Mouse (Mus musculus): ENCODE data around the gene Olfr312. TPM values are rescaled to one million over a fixed set of nuclear protein-coding genes. Genes with fewer than 3 reads are reported as not detected.
A peak's percentile ranks its signal among the peaks of the same experiment; 100 is the strongest.
"Not testable (repeated sequence)": the region's sequence is repeated elsewhere in the genome, so short reads cannot be mapped to it uniquely, and the experiment has no call there.

The Olfr312 gene
- not detected for total RNA-seq (2021)
- long read RNA-seq, experiment 1 = 0 reads
- long read RNA-seq, experiment 2 = 0 reads

DNA sequence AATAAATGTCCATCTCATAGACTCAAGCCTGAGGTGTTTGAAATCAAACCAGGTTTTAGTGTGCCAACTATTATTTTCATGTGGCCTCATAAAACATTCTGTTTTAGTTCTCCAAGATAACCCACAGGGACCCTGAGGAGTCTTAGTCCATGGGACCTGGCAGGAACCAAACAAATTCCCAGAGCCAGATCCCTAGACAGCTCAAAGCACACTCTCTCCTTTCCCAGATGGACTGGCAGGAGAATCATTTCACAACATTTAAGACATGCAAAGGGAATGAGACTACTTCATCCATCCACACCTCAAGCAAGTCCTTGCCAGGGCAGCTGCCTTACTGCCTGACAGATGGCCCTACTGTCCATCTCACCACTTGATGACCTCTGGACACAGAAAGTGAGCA is at the start of gene Olfr312:
Gene Olfr312 (plus strand): TSS at position 301 of the 400 bp plus-strand sequence.
- DNase-seq (ENCODE audit: low spot score in 2 of 2) = not testable (repeated sequence)

DNA sequence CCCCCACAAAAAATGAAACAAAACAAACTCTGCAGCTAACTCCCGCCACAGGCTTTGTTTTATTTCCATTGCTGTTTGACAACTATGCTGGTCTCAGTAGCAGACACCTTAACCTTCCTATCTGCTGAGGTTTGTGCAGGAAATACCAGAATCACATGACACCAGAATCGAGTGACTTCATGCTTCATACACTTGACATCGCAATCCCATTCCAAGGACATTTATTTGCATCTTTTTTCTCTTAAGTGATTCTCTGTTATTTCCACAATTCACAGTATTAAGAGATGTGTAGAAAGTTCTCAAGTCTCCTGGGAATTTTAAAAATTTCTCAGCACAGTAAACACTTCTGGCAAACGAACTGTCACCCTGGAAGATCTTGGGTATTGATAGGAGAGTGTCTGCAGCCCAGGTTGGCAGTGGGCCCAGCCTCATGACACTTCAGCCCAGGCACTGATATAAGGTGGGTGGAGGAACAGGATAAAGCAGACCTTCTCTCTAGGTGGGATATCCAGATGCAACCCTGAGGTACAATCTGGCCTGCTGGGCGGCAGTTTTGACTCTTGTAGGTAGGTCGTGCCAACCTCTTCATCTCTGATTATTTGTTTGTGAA is 46.5 kb upstream of the Olfr312 start, which contains the start of gene Olfr314:
Gene Olfr314 (plus strand): TSS at position 473 of the 610 bp plus-strand sequence.
- no peak for DNase-seq (ENCODE audit: low spot score in 2 of 2)

GRCm38 (mm10) chr11:58784182-58784581 is 44.9 kb upstream of the Olfr312 start:
- no peak for DNase-seq (ENCODE audit: low spot score in 2 of 2)

DNA sequence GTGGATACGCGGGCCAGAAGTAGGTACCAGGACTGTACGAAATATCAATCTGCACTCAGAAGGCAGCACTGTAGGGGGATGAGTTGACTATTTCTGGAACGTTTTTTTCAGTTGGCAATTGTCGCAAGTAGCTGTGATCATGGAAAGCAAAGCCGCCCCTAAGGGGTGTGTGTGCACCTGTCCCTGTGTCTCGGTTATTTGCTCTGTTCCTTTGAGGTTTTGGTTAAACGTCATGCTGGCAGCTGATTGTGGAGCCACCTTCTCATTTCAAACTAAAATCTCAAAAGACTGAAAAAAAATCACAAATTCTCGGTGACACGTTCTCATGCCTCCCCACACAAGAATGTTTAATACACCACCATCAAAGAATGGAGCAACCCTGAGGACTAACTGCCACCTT is 41.4 kb upstream of the Olfr312 start:
- DNase-seq (ENCODE audit: low spot score in 2 of 2) = no peak

DNA sequence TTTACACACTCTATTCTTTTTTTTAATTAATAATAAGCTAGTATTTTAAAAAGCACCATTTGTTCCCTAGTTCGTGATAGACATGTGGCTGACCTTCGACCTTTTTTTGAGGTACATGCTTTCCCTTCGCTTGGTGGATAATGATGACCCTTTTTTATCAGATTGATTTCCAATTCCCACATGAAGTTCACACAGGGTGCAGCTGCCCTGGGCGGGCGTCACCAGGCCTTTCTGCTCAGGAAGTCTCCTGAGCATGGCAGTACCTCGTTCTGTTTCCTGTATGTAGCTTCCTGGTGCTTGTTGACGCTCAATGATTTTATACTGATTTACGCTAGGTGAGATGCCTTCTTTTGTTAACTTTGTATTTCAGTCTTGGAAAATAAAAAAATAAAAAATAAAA is 40.7 kb upstream of the Olfr312 start:
- DNase-seq (ENCODE audit: low spot score in 2 of 2) = no peak

GRCm38 (mm10) chr11:58789532-58789931 is 39.5 kb upstream of the Olfr312 start:
- DNase-seq (ENCODE audit: low spot score in 2 of 2) = no peak

GRCm38 (mm10) chr11:58790053-58790452 is 39.0 kb upstream of the Olfr312 start:
- no peak for DNase-seq (ENCODE audit: low spot score in 2 of 2)

- DNase-seq (ENCODE audit: low spot score in 2 of 2) = no peak
These were observed 38.4 kb upstream of the Olfr312 start for GRCm38 (mm10) chr11:58790646-58791045.

DNA sequence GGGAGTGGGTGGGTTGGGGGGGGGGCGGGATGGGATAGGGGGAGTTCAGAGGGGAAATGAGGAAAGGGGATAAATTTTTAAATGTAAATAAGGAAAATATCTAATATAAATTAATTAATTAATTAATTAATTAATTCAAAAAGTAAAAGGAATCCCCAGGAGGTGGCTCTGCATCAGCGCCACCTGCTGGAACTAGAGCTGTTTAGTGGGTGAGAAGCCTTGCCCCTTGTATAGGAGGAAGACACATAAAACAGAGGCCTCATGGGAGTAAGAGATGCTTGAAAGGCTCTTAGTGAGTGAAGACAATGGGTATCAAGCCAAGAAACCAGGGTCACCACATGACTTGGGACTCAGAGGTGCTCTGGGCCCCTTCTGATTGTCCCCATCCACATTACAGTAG is 33.2 kb upstream of the Olfr312 start:
- DNase-seq (ENCODE audit: low spot score in 2 of 2) = no peak

GRCm38 (mm10) chr11:58796850-58797249 is 32.2 kb upstream of the Olfr312 start:
- no peak for DNase-seq (ENCODE audit: low spot score in 2 of 2)

DNA sequence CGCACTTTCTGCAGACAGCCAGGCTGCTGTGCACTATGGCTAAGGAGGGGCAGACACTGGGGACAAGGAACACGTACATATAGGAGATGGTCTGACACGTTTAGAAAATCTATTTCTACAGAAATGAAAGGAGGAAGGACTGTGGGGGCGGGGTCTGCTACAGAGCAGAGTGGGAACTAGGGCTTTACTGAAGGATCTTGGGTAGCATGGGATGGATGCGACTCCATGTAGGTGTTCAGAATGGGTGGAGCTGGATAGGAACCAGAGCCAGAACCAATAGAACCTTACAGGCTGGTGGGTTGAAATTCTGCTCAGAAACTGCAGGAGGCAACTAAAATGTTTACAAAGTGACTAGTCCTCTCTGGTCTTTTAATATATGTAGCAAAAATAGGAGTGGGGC is 29.3 kb upstream of the Olfr312 start:
- no peak for DNase-seq (ENCODE audit: low spot score in 2 of 2)

DNA sequence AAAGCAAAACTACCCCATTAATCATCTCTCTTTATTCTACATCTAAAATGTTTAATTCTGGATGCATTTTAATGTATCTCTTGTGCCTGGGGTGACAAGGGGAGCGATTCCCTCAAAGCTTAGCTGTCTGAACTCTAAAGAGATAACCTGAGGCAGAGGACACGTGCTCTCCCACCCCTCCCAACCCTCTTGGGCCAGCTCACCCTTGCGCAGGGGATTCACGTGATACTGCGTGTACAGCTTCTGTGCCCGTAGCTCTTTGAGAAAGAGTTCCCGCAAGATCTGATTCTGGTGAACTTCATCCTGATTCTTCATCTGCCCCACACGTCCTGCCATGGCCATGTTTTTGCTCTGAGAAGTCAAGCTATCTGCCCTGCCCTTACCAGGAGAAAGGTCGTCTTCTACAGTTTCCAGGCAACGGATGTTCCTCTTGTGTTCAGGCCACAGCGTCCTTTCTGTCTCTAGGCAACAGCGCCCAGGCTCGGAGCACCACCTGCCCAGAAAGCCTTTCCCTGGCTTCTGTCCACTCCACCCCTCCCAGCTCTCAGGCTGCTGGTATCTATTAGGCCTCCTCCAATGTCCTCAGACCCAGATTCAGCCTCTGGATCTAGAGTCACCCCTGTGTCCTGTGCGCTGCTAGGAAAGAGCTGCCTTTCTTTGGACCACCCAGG is 27.3 kb upstream of the Olfr312 start, which contains the start of gene Fam183b:
Gene Fam183b (minus strand): TSS at position 403 of the 671 bp plus-strand sequence.
- no peak for DNase-seq (ENCODE audit: low spot score in 2 of 2)

DNA sequence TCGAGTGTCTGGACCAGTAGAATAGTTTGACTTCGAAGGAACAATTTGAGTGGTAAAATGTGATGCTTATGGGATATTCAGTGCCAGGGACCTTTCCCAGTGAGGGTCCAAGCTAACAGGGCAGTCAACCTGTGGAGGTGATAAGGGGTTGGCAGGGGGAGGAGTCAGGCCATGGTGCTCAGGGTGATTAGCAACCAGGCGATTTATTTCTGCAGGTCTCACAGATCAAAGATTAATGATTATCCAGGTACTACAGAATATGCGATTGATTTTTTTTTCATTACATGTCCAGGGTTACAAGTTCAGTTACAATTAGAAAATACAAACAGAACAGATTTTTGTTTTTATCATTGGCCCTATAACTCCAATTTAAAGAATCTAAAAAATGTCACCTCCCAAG is 25.2 kb upstream of the Olfr312 start:
- DNase-seq (ENCODE audit: low spot score in 2 of 2) = no peak

DNA sequence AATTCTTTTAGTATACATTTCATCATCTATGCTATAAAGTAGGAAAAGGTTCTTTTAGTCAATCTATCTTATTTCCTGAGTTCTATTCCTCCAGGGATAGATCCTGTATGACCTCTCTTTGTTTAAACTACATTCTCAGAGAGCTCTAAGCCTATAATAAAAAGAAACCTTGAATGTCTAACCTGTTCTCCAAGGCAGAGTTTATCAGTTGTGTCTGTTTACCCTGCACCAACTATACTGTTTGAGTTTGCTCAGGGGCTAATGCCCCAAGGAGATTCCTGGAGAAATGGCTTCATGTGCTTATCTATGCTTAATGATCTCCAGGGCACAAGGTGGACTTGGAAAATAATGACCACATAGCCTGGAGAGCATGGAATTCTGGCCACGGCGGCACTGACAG is 24.6 kb upstream of the Olfr312 start:
- no peak for DNase-seq (ENCODE audit: low spot score in 2 of 2)

DNA sequence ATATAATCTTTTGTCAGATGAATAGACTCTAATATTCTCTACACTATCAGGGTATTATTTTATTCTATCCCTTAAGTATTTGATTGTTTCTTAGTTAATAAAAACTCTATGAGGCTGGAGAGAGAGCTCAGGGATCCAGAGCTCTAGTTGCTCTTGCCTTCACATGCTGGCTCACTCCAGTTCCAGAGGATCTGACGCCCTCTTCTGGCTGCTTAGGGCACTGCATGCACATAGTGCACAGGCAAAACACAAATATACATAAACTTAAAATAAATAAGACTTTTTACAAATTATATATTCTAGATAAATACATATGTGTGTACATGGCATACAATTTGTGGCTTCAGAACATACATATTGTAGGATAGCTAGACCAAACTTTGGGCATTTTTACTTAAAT is 17.0 kb upstream of the Olfr312 start:
- no peak for DNase-seq (ENCODE audit: low spot score in 2 of 2)

DNA sequence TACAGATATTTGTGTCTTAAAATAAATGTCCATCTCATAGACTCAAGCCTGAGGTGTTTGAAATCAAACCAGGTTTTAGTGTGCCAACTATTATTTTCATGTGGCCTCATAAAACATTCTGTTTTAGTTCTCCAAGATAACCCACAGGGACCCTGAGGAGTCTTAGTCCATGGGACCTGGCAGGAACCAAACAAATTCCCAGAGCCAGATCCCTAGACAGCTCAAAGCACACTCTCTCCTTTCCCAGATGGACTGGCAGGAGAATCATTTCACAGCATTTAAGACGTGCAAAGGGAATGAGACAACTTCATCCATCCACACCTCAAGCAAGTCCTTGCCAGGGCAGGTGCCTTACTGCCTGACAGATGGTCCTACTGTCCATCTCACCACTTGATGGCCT is 14.3 kb upstream of the Olfr312 start, which contains the start of gene Olfr313:
Gene Olfr313 (plus strand): TSS at position 301 of the 400 bp plus-strand sequence.
- DNase-seq (ENCODE audit: low spot score in 2 of 2) = not testable (repeated sequence)

- DNase-seq (ENCODE audit: low spot score in 2 of 2) = no peak
These were observed 13.4 kb upstream of the Olfr312 start for GRCm38 (mm10) chr11:58815676-58816075.

- no peak for DNase-seq (ENCODE audit: low spot score in 2 of 2)
These were observed 727 bp downstream of the Olfr312 start for GRCm38 (mm10) chr11:58829764-58830163.

- not testable (repeated sequence) for DNase-seq (ENCODE audit: low spot score in 2 of 2)
These were observed 3.5 kb downstream of the Olfr312 start for GRCm38 (mm10) chr11:58832541-58832940.

- DNase-seq (ENCODE audit: low spot score in 2 of 2) = not testable (repeated sequence)
These were observed 9.9 kb downstream of the Olfr312 start, which contains the start of gene Olfr311 for GRCm38 (mm10) chr11:58838951-58839350. Gene Olfr311 (plus strand): TSS chr11:58839251.

DNA sequence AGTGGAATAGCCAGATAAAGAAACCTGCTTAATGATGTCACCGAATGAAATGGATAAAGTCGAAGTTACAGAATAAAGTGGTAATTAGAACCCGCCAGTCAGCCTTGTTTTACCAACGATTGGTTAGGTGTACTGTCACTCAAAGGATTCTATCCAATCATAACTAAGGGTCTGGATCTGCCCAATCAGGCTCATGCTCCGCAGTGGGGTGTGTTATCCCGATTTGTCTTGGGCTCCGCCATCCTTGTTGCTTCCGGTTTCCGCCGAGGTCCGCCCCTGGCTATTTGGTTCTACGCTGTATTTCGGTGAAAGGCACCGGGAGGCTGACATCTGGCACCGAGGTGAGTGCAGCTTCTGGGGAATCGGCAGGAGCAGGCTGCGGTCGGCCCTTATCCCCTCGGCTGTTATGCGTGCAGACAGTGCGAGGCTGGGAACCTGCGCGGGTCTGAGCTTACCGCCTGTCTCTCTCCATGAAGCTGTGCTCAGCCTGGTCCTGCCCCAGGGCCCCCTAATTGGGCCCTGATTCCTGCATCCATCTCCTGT is 18.0 kb downstream of the Olfr312 start, which contains the start of gene Gm12258:
Gene Gm12258 (plus strand): TSS at position 240 of the 543 bp plus-strand sequence.
- DNase-seq (ENCODE audit: low spot score in 2 of 2) = peak; percentile 24 to 59

DNA sequence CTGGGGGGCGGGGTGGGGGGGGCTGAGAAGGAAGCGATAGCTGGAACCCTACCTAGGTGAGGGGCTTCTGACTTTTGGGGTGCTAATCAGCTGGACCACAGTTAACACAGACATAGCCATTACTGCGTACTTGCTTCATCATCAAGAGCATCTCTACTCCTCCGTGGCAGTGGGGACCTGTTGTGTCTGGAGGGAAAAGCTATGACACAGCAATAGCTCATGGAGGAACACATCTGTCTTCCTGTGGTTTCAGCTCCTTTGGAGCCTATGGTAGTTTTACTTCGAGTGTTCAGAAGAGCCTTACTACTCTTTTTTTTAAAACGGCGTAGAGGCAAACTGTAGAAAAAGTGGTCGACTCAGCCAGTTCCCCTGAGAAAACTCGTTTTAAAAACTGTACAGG is 18.6 kb downstream of the Olfr312 start:
- no peak for DNase-seq (ENCODE audit: low spot score in 2 of 2)
